Mouse (Mus musculus) frontal cortex, postnatal 36 days (tissue): ENCODE results near the gene Gjb4.

Experiments used
- DNase-seq, 2 experiments: peaks; one replicate each; pipeline ENCODE4 v3.0.0; 2022; ENCODE audit warnings: low spot score in 2 of 2

Gjb4 gene

DNA sequence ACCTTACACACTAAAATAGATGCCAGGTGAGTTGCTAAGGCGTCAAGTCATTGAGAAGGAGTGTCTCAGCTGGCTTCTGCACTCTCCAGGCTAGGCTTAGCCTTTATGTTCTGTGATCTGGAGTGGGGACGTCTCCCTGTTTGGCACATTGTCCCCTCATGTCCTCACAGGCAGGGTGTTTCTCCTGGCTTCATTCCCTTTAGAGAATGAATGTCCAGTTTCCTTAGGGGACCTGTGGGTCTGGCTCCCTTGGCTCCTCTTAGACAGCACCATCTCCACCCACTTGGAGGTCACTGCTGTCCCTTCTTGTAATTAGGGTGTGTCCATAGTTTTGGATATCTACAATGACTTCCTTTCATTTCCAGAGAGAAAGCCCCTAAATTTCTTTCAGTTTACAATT is 47.0 kb downstream of the Gjb4 start:
- no peak for DNase-seq

DNA sequence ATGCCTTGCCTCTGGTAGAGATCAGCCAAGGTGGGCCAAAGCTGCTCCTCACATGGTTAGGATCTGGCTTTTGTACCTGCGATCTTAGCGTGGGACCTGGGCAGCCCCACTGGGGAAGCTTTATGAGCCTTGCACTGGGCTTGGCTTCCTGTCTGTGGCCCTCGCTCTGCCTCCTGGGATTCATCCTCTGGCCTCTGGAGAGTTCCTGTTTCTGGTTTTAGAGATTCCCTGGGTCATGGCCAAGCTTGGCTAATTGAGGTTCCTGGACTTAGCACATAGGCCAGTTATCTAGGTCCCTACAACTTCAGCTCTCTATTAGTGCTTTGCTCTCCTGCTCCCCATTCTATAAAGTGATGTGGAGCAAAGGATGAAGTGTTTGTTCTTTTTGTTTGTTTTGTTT is 50.1 kb downstream of the Gjb4 start:
- no peak for DNase-seq
